Mouse (Mus musculus) cerebral cortex, adult 2 months (tissue): ENCODE results near the gene Col5a1.

Experiments used
- WGBS: fragments of 180-500 bp; shearing (Covaris S2); methylation state at CpG from one replicate; pipeline ENCODE4 v1.1.7; 2018; 5-methylcytosine and 5-hydroxymethylcytosine counted together

The Col5a1 gene

GRCm38 (mm10) chr2:27885456-27886147 lies 623 bp upstream of the Col5a1 start:
- 27% methylated on average over 12 of the region's 12 CpGs for WGBS

- whole genome bisulfite sequencing, result 1% methylated on average over 67 of the region's 67 CpGs
These were observed 609 bp downstream of the Col5a1 start for GRCm38 (mm10) chr2:27886608-27887460.

GRCm38 (mm10) chr2:27887461-27888264 lies 1.4 kb downstream of the Col5a1 start:
- WGBS, result 50% methylated on average over 11 of the region's 11 CpGs

DNA sequence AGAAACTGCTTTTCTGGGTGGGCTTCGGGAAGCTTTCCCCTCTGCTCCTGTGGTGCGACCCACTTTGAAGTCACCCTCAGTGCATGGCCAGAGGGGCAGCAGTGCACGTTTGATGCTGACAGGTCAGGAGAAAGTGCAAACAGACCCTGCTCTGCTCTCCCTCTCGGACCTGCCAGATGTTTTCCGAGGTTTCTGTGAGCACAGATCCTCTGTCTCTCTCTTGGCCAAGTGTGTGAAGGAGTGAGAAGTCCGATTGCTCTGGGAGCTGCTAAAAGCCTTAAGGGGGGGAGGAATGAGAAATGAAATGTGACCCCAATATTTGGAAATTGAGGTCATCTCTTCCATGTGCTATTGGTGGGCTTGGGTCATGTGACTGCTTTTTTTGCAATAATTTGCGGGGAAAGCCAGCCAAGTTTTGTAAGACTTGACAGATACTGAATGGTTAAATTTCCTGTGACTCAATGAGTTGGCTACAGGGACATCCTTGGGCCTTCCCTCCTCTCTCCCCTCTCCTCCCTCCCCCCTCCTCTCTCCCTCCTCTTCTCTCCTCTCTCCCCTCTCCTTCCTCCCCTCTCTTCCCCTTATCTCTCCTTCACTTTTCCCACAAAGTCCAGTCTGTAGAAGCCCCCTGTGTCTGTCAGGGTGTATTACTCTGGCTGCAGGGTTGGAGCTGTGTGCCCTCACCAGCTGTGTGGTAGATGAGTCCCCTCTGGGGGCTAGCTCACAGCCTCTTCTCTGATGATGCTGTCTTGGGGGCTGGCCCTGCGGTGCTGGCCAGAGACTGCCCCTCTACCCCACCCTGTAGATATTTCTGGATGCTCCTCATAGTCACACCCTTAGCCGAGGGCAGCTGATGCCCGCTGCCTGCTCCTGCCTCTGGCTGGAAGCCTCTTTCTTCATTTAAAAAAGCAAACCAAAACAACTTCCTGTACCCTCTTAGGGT lies 2.6 kb downstream of the Col5a1 start:
- 45% methylated on average over 10 of the region's 10 CpGs for WGBS

DNA sequence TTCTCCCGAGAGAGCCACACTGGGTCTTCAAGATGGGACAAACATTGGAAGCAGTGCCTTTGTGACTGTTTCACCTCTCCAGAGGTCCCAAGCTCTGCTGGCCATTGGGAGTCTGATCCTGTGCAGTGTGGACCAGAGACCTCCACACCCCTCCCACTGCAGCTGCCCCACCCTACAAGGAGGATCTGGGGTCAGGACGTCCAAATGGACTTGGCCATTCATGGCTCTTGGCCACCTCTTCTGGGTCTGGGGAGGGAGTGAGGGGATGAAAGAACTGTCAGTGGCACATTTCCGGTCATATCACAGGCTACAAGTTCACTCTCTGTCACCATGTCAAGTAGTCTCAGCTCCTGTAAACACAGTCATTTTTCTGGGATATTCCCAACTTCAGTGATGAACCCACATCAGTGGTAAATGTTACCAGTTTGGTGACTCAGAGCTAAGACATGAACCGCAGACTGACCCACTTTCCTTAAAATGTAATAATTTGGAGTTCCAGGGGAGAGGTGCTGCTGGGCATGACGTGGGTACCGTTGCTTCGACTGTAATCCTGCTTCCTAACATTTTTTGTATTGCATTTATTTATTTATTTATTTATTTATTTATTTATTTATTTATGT lies 5.8 kb downstream of the Col5a1 start:
- 74% methylated on average over 7 of the region's 7 CpGs for WGBS

GRCm38 (mm10) chr2:27893015-27893414 lies 6.8 kb downstream of the Col5a1 start:
- 94% methylated on average over 12 of the region's 12 CpGs for WGBS

GRCm38 (mm10) chr2:27894986-27895385 lies 8.8 kb downstream of the Col5a1 start:
- 93% methylated on average over 5 of the region's 5 CpGs for WGBS

- 94% methylated on average over 4 of the region's 4 CpGs for WGBS
These were observed 9.4 kb downstream of the Col5a1 start for GRCm38 (mm10) chr2:27895648-27896047.

DNA sequence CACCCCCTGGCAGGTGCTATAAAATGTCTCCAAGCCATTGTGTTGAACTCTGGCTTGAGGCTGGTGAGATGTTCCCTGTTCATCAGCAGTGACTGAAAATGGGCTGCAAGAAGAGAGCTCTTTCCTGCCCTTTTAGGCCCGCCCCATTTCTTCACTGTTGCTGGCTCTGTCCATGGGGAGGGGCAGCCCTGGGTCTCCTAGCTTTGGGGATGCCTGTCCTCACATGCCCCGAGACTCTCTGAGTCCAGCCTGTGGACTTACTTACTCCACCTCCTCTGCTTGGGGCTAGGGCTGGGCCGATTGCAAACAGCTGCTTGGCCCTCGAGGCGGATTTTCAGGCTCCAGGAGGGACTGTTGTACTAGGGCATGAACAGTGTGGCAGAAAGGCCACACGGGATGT lies 10.9 kb downstream of the Col5a1 start:
- 81% methylated on average over 6 of the region's 6 CpGs for WGBS

DNA sequence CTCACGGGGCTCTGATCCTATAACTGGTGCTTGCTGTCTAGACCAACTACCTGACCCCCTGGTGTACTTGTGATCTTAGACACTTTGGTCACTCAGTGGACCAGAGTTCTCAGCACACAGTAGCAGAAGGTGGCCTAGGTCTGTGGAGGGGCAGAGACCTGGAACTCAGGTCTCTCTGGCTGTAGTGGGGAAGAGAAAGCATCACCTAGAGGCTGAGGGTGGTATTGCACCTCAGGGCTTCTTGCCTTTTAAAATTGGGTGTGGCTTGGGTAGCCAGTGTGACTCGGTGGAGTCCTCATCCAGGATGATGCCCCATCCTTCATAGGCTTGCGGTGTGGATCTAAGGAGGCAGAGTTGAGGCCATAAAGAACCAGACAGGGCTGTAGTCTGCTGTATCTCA lies 13.7 kb downstream of the Col5a1 start:
- 73% methylated on average over 3 of the region's 3 CpGs for WGBS

- WGBS, result 49% methylated on average over 2 of the region's 2 CpGs
These were observed 14.9 kb downstream of the Col5a1 start for GRCm38 (mm10) chr2:27901076-27901475.

- WGBS, result 61% methylated on average over 9 of the region's 9 CpGs
These were observed 15.5 kb downstream of the Col5a1 start for GRCm38 (mm10) chr2:27901525-27902245.

- WGBS, result 75% methylated on average over 3 of the region's 3 CpGs
These were observed 16.1 kb downstream of the Col5a1 start for GRCm38 (mm10) chr2:27902318-27902717.

- 66% methylated on average over 2 of the region's 2 CpGs for WGBS
These were observed 19.2 kb downstream of the Col5a1 start for GRCm38 (mm10) chr2:27905411-27905810.

GRCm38 (mm10) chr2:27910501-27910900 lies 24.3 kb downstream of the Col5a1 start:
- WGBS, result 94% methylated on average over 3 of the region's 3 CpGs

GRCm38 (mm10) chr2:27912546-27913275 lies 26.5 kb downstream of the Col5a1 start:
- WGBS, result 78% methylated on average over 1 of the region's 1 CpGs

GRCm38 (mm10) chr2:27915726-27916125 lies 29.5 kb downstream of the Col5a1 start:
- 76% methylated on average over 4 of the region's 4 CpGs for WGBS

- WGBS, result 72% methylated on average over 2 of the region's 2 CpGs
These were observed 30.1 kb downstream of the Col5a1 start for GRCm38 (mm10) chr2:27916316-27916715.

DNA sequence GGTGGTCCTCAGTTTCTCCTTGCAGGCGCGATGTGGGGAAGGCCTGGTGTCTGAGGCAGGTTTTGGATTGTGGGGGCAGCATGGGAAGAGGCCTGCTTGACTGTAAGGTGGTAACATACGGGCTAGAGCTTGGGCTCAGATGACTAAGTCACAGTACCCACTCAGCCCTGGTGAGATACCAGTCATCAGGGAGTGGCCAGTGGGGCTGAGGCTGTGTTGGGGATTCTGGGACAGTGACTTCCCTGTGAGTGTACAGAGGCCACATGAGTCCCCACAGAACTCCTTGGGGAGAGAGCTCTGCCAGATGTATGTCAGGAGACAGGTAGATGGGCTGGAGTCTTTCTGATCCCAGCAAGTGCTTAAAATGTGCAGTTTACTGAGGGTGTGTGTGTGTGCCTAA lies 31.0 kb downstream of the Col5a1 start:
- 86% methylated on average over 3 of the region's 3 CpGs for WGBS
